In genomic region chr2:43690402-43690801, GRCm38 (mm10) we compare ENCODE assay signal across 30 mouse cellular contexts. TPM values are rescaled to one million over a fixed set of nuclear protein-coding genes. Genes with fewer than 3 reads are reported as not detected.
A peak's percentile ranks its signal among the peaks of the same experiment; 100 is the strongest.
DNase-seq lines count a peak whose midpoint lies in the region; ATAC-seq and TF ChIP-seq lines count a peak whose summit lies in the region.
"Had no signal": no experiment of that assay in that cellular context is flagged by ENCODE, and none has a peak within 500 bp of the region (broad histone marks: within the 10 kb centered on the region; RNA-seq: fewer than 3 reads in every experiment).

No protein-coding gene starts in this region.

- ATAC-seq in forebrain, postnatal 0 days: peak; percentile 61
- no peak for ATAC-seq in forebrain, embryonic 14.5 days
- ATAC-seq in kidney, postnatal 0 days (replicated peaks; ENCODE audit: low FRiP score, low read depth): no peak
- no peak for ATAC-seq in kidney, embryonic 14.5 days (ENCODE audit: low FRiP score, low TSS enrichment)
- no peak for ATAC-seq in intestine, embryonic 16.5 days
- ATAC-seq: activated CD4-positive, CD25-positive, alpha-beta regulatory T cell, adult 4 months; CD4-positive, CD25-positive, alpha-beta regulatory T cell, adult 4 months; forebrain, embryonic 15.5 days; Patski had no signal

- H3K4me3 ChIP-seq in forebrain, postnatal 0 days (ENCODE audit: low read depth, low read length): no peak overlapping the region
- H3K4me3 ChIP-seq in forebrain, embryonic 14.5 days (ENCODE audit: low read depth, low read length): no peak overlapping the region
- H3K4me3 ChIP-seq in kidney, postnatal 0 days (replicated peaks; ENCODE audit: low read depth, low read length): no peak overlapping the region
- no peak overlapping the region for H3K4me3 ChIP-seq in kidney, embryonic 14.5 days (ENCODE audit: low read length)
- H3K4me3 ChIP-seq in intestine, embryonic 16.5 days (ENCODE audit: low read length): no peak overlapping the region
- H3K4me3 ChIP-seq: embryonic facial prominence, embryonic 13.5 days; embryonic facial prominence, embryonic 15.5 days; erythroblast, embryonic 14.5 days; forebrain, embryonic 10.5 days; forebrain, embryonic 12.5 days; forebrain, embryonic 15.5 days had no signal

- TF ChIP-seq CTCF in forebrain, postnatal 0 days (IDR thresholded peaks at IDR 0.05; ENCODE audit: low read depth): no peak
- TF ChIP-seq CTCF in kidney, postnatal 0 days (IDR thresholded peaks at IDR 0.05; ENCODE audit: low read depth): no peak

- H3K9me3 ChIP-seq in forebrain, postnatal 0 days (ENCODE audit: low read length): 0 out of 2 replicates have a peak, but pooled peaks cover 5% of the 10 kb centered on the region
- H3K9me3 ChIP-seq in forebrain, embryonic 14.5 days (replicated peaks; ENCODE audit: control insufficient read depth, low read length): no peaks in the 10 kb centered on the region
- H3K9me3 ChIP-seq in kidney, postnatal 0 days (replicated peaks; ENCODE audit: low read length): no peaks in the 10 kb centered on the region
- H3K9me3 ChIP-seq in kidney, embryonic 14.5 days (ENCODE audit: control insufficient read depth, low read length): no peaks in the 10 kb centered on the region
- no peaks in the 10 kb centered on the region for H3K9me3 ChIP-seq in intestine, embryonic 16.5 days (ENCODE audit: control insufficient read depth, low read length)
- H3K9me3 ChIP-seq: embryonic facial prominence, embryonic 15.5 days; forebrain, embryonic 10.5 days; forebrain, embryonic 12.5 days; forebrain, embryonic 15.5 days; G1E had no signal

- 0 out of 2 replicates have a peak, but pooled peaks cover 3% of the 10 kb centered on the region for H3K4me1 ChIP-seq in forebrain, postnatal 0 days (ENCODE audit: insufficient read depth)
- H3K4me1 ChIP-seq in forebrain, embryonic 14.5 days (ENCODE audit: control insufficient read depth, insufficient read depth, low read length): no peaks in the 10 kb centered on the region
- H3K4me1 ChIP-seq in kidney, postnatal 0 days (replicated peaks; ENCODE audit: insufficient read depth, low read length): no peaks in the 10 kb centered on the region
- no peaks in the 10 kb centered on the region for H3K4me1 ChIP-seq in kidney, embryonic 14.5 days (ENCODE audit: control insufficient read depth, insufficient read depth, low read length)
- H3K4me1 ChIP-seq in intestine, embryonic 16.5 days (ENCODE audit: control insufficient read depth, insufficient read depth, low read length): no peaks in the 10 kb centered on the region
- H3K4me1 ChIP-seq: embryonic facial prominence, embryonic 13.5 days; embryonic facial prominence, embryonic 15.5 days; forebrain, embryonic 10.5 days; forebrain, embryonic 12.5 days had no signal

- WGBS in forebrain, postnatal 0 days: 67% methylated on average over 2 of the region's 2 CpGs
- 84% methylated on average over 2 of the region's 2 CpGs for WGBS in forebrain, embryonic 14.5 days
- WGBS in kidney, postnatal 0 days: 64% methylated on average over 2 of the region's 2 CpGs
- 67% methylated on average over 2 of the region's 2 CpGs for WGBS in kidney, embryonic 14.5 days
- 84% methylated on average over 2 of the region's 2 CpGs for WGBS in intestine, embryonic 16.5 days

- no peak overlapping the region for H3K4me2 ChIP-seq in forebrain, postnatal 0 days (ENCODE audit: low read depth)
- H3K4me2 ChIP-seq in forebrain, embryonic 14.5 days (ENCODE audit: low read length): no peak overlapping the region
- H3K4me2 ChIP-seq in kidney, postnatal 0 days (ENCODE audit: low read length): no peak overlapping the region
- H3K4me2 ChIP-seq in kidney, embryonic 14.5 days (replicated peaks; ENCODE audit: low read depth, low read length): no peak overlapping the region
- no peak overlapping the region for H3K4me2 ChIP-seq in intestine, embryonic 16.5 days (ENCODE audit: low read depth, low read length)
- H3K4me2 ChIP-seq: embryonic facial prominence, embryonic 13.5 days; embryonic facial prominence, embryonic 15.5 days; forebrain, embryonic 12.5 days; forebrain, embryonic 15.5 days had no signal

- peak; percentile 25 for DNase-seq in forebrain, postnatal 0 days
- DNase-seq in forebrain, embryonic 14.5 days (ENCODE audit: low spot score): no peak
- peak; percentile 3 for DNase-seq in kidney, postnatal 0 days (ENCODE audit: low spot score)
- peak; percentile 13 for DNase-seq in layer of hippocampus, adult 9-11 months
- no peak for DNase-seq in layer of hippocampus, adult 9-10 months (ENCODE audit: low spot score)
- DNase-seq in brain, adult 2 months (ENCODE audit: low read depth, low spot score): peak; percentile 53
- DNase-seq: adrenal gland, adult 8-10 months; adrenal gland, postnatal 14 days; adrenal gland, postnatal 36 days; B cell, adult 2 months; cerebellum, adult 11 months; cerebellum, adult 18-20 months; cerebellum, adult 8-10 months; cerebellum, adult 9-11 months; cerebellum, postnatal 14 days; cerebellum, postnatal 36 days; embryo, embryonic 11 days had no signal

- H3K9ac ChIP-seq in forebrain, postnatal 0 days: no peak overlapping the region
- H3K9ac ChIP-seq in forebrain, embryonic 14.5 days (ENCODE audit: low read length): no peak overlapping the region
- no peak overlapping the region for H3K9ac ChIP-seq in kidney, postnatal 0 days (ENCODE audit: low read depth, low read length)
- H3K9ac ChIP-seq in kidney, embryonic 14.5 days (ENCODE audit: low read depth, low read length): no peak overlapping the region
- H3K9ac ChIP-seq in intestine, embryonic 16.5 days (ENCODE audit: low read depth, low read length): no peak overlapping the region
- H3K9ac ChIP-seq: embryonic facial prominence, embryonic 13.5 days; embryonic facial prominence, embryonic 15.5 days; forebrain, embryonic 12.5 days; forebrain, embryonic 15.5 days had no signal

- H3K27ac ChIP-seq in forebrain, postnatal 0 days (ENCODE audit: low read depth, low read length): no peak overlapping the region
- H3K27ac ChIP-seq in forebrain, embryonic 14.5 days (ENCODE audit: low read depth, low read length): no peak overlapping the region
- H3K27ac ChIP-seq in kidney, postnatal 0 days: no peak overlapping the region
- no peak overlapping the region for H3K27ac ChIP-seq in kidney, embryonic 14.5 days (ENCODE audit: low read depth, low read length)
- no peak overlapping the region for H3K27ac ChIP-seq in intestine, embryonic 16.5 days (ENCODE audit: low read length)
- H3K27ac ChIP-seq: embryonic facial prominence, embryonic 13.5 days; embryonic facial prominence, embryonic 15.5 days; forebrain, embryonic 10.5 days; forebrain, embryonic 12.5 days; forebrain, embryonic 15.5 days had no signal

- H3K27me3 ChIP-seq in forebrain, postnatal 0 days (ENCODE audit: insufficient read depth, low read length): no peaks in the 10 kb centered on the region
- H3K27me3 ChIP-seq in forebrain, embryonic 14.5 days (replicated peaks; ENCODE audit: control insufficient read depth, insufficient read depth, low read length): no peaks in the 10 kb centered on the region
- H3K27me3 ChIP-seq in kidney, postnatal 0 days (ENCODE audit: insufficient read depth, low read length): no peaks in the 10 kb centered on the region
- no peaks in the 10 kb centered on the region for H3K27me3 ChIP-seq in kidney, embryonic 14.5 days (ENCODE audit: control insufficient read depth, insufficient read depth, low read length)
- H3K27me3 ChIP-seq in intestine, embryonic 16.5 days (replicated peaks; ENCODE audit: control insufficient read depth, insufficient read depth, low read length): no peaks in the 10 kb centered on the region
- H3K27me3 ChIP-seq: CH12.LX; embryonic facial prominence, embryonic 13.5 days; embryonic facial prominence, embryonic 15.5 days; forebrain, embryonic 12.5 days; forebrain, embryonic 15.5 days; Patski had no signal

- H3K36me3 ChIP-seq in forebrain, postnatal 0 days (ENCODE audit: insufficient read depth): no peaks in the 10 kb centered on the region
- H3K36me3 ChIP-seq in forebrain, embryonic 14.5 days (ENCODE audit: control insufficient read depth, insufficient read depth, low read length): no peaks in the 10 kb centered on the region
- H3K36me3 ChIP-seq in kidney, postnatal 0 days (ENCODE audit: insufficient read depth, low read length): no peaks in the 10 kb centered on the region
- H3K36me3 ChIP-seq in kidney, embryonic 14.5 days (ENCODE audit: control insufficient read depth, insufficient read depth, low read length): no peaks in the 10 kb centered on the region
- no peaks in the 10 kb centered on the region for H3K36me3 ChIP-seq in intestine, embryonic 16.5 days (ENCODE audit: control insufficient read depth, insufficient read depth, low read length)
- H3K36me3 ChIP-seq: embryonic facial prominence, embryonic 13.5 days; embryonic facial prominence, embryonic 15.5 days; forebrain, embryonic 10.5 days; forebrain, embryonic 12.5 days; forebrain, embryonic 15.5 days; G1E had no signal

RNA-seq across cellular contexts. Expression of gene Arhgap15, which starts 58.2 kb away (rescaled TPM):
- total RNA-seq in forebrain, postnatal 0 days (2014; rRNA removed): 2.0 TPM in 2 replicates
- 1.2 and 1.5 TPM in 2 replicates for polyA plus RNA-seq in forebrain, postnatal 0 days (2015; fragmentation: Nextera tagmentation; extraction: Ambion mirVana)
- polyA plus RNA-seq in forebrain, embryonic 14.5 days (2014; fragmentation: Nextera tagmentation; extraction: Ambion mirVana): 1.0 and 1.1 TPM in 2 replicates
- 1.0 TPM in 2 replicates for polyA plus RNA-seq in kidney, postnatal 0 days (2015; fragmentation: Nextera tagmentation; extraction: Ambion mirVana)
- 1.0 TPM in 2 replicates for polyA plus RNA-seq in kidney, embryonic 14.5 days (2014; fragmentation: Nextera tagmentation; extraction: Ambion mirVana)
- 1.2 and 1.8 TPM in 2 replicates for polyA plus RNA-seq in intestine, embryonic 16.5 days (2015; fragmentation: Nextera tagmentation; extraction: Ambion mirVana)
- polyA plus RNA-seq: Patski had no signal

Comparison
In these comparisons a context has a peak if more than half of its experiments do, and no peak if none do; other contexts are left out.
1. DNase-seq: peak in forebrain, postnatal 0 days (single experiment), kidney, postnatal 0 days (single experiment), layer of hippocampus, adult 9-11 months (single experiment) and brain, adult 2 months (single experiment); none in forebrain, embryonic 14.5 days (single experiment) and layer of hippocampus, adult 9-10 months (single experiment).